Mouse (Mus musculus) kidney, adult 2 months (tissue): ENCODE measurements at regions not wholly inside any gene's neighbourhood (a gene's known extent, or its start where the extent isn't known, plus 50 kb on each side); places are given as distances from the start of the nearest gene placed in this dataset.
A peak's percentile ranks its signal among the peaks of the same experiment; 100 is the strongest.

ENCODE experiments used
- DNase-seq: peaks from one replicate; pipeline ENCODE4 v3.0.0; 2021
- H3K27ac ChIP-seq: fragments of 200-500 bp; 2 replicates; pipeline ENCODE4 v1.5.1; 2012; ENCODE audit warnings: low read depth, low read length, control low read depth, inconsistent platforms; ENCODE audit not compliant: insufficient read depth
- H3K27me3 ChIP-seq: fragments of 200-500 bp; replicated peaks from 2 replicates; pipeline ENCODE4 v1.6.1; 2012; ENCODE audit warnings: mild to moderate bottlenecking, moderate library complexity, low read length, inconsistent platforms; ENCODE audit not compliant: control insufficient read depth, insufficient read depth
- H3K36me3 ChIP-seq: fragments of 200-500 bp; 2 replicates; pipeline ENCODE4 v1.6.1; 2012; ENCODE audit warnings: mild to moderate bottlenecking, moderate library complexity, low read length, inconsistent platforms; ENCODE audit not compliant: control insufficient read depth, insufficient read depth
- H3K4me1 ChIP-seq: fragments of 200-500 bp; 2 replicates; pipeline ENCODE4 v1.6.1; 2011; ENCODE audit warnings: low read length; ENCODE audit not compliant: control insufficient read depth, insufficient read depth
- H3K4me3 ChIP-seq: fragments of 200-500 bp; 2 replicates; pipeline ENCODE4 v1.5.1; 2011; ENCODE audit warnings: mild to moderate bottlenecking, low read depth, low read length, control low read depth; ENCODE audit not compliant: insufficient read depth
- CTCF ChIP-seq: fragments of 200-500 bp; conservative IDR thresholded peaks from 2 replicates; pipeline ENCODE4 v1.5.1; 2011; ENCODE audit warnings: low read depth, mild to moderate bottlenecking, control low read depth, low read length, moderate library complexity, mixed read lengths; ENCODE audit not compliant: insufficient read depth, insufficient read length
- POLR2A ChIP-seq: fragments of 200-500 bp; IDR thresholded peaks from one replicate; pipeline ENCODE4 v1.6.1; 2011; ENCODE audit warnings: low read depth, low read length, control low read depth
- WGBS: fragments of 180-500 bp; shearing (Covaris S2); methylation state at CpG from one replicate; pipeline ENCODE4 v1.1.7; 2018; 5-methylcytosine and 5-hydroxymethylcytosine counted together

- H3K27ac ChIP-seq, result no peak overlapping the region
- WGBS, result 71% methylated on average over 5 of the region's 5 CpGs
- H3K36me3 ChIP-seq, result no peaks in the 10 kb centered on the region
- DNase-seq, result no peak
- TF ChIP-seq CTCF, result no peak
- TF ChIP-seq POLR2A, result no peak
- no peak overlapping the region for H3K4me3 ChIP-seq
- no peaks in the 10 kb centered on the region; the same call in 1 of the 2 replicates for H3K4me1 ChIP-seq
- no peaks in the 10 kb centered on the region for H3K27me3 ChIP-seq
Observed at GRCm38 (mm10) chr2:179354866-179355265, 87.4 kb upstream of the Cdh4 start.

DNA sequence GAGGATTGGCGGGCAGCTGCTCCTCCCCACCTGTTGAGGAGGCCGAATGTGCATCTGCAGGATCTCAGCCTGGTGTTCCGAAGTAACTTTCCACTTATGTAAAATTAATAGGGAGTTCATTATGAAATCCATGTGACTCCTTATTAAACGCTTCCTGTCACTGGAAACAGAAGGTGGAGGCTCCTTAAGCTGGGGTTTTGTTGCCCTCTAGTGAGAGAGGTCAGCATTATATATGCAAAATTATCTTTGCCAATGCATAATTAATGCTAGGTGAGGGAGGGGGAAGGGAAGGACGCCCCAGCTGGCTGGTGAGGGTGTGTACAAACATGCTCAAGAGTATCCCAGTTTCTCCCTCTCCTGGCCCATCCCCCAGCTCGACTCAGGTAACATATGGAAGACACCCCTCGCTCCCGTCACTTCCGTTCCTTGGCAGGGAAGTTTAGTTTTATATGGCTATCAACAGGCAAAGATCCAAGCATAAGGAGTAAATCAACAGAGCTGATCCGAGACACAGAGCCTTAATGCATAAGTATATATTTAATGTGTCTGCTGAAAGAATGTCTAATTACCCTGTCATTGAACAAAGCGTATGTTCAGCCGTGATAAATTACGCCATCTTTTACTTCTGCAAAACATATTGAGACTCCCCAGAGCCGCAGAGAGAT lies 71.2 kb upstream of the Cdh4 start:
- no peaks in the 10 kb centered on the region for H3K36me3 ChIP-seq
- WGBS, result 61% methylated on average over 14 of the region's 14 CpGs
- no peak overlapping the region for H3K4me3 ChIP-seq
- H3K27me3 ChIP-seq, result no peaks in the 10 kb centered on the region
- H3K4me1 ChIP-seq, result no peaks in the 10 kb centered on the region
- no peak for DNase-seq
- no peak overlapping the region for H3K27ac ChIP-seq
- TF ChIP-seq CTCF, result no peak
- TF ChIP-seq POLR2A, result no peak

DNA sequence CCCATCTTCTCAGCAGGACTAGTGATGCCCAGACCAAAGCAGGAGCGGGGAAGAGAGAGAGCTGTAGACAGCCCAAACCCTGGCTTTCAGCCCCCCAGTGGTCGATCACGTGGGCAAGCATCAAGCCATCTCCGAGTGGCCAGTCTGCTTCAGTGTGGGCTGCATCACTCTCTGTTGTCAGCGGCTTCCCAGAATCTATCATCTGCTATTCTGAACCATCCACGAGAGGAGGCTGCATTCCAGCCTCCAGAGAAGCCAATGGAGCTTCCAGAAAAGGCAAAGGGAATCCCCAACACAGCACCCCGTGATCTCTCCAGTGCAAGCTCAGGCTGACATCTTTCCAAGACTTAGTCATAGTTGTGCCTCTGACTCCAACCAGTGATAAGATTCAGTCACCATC lies 70.7 kb upstream of the Cdh4 start:
- no peak for TF ChIP-seq CTCF
- TF ChIP-seq POLR2A, result no peak
- 67% methylated on average over 7 of the region's 7 CpGs for WGBS
- no peaks in the 10 kb centered on the region for H3K4me1 ChIP-seq

DNA sequence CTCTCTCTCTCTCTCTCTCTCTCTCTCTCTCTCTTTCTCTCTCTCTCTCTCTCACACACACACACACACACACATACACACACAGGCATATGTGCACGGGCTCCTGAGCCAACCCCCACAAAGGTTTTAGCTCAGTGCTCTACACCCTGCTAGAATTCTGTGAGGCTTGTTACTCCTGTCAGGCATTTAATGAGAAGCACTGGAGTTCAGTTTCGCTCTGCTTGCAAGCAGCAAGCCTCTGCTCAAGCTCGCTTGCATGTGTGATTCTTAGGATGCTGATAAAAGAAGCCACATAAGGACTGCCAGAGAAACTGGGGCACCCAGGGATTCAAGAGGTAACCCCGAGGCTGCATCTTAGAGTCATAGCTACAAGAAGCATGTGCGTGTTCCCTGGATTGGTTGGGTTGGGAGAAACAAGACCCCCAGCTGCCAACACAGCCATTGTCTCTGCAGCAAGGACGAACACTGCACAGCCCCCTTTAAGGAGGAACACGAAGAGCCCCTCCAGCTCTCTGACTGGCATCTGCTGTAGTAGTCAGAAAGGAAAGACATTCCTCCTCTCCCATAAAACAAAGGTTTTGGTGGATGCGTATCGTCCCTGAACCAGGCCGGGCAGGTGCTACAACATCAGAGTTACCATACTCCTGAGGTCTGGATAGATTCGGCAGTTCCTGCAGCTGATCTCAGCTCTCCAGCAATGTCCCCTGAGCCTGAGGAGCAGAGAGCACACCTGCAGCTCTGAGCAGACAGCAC lies 62.4 kb upstream of the Cdh4 start:
- WGBS, result 62% methylated on average over 11 of the region's 11 CpGs
- no peaks in the 10 kb centered on the region for H3K36me3 ChIP-seq
- TF ChIP-seq POLR2A (no peak), CTCF (no peak)
- no peak overlapping the region for H3K27ac ChIP-seq
- H3K4me1 ChIP-seq, result no peaks in the 10 kb centered on the region
- no peaks in the 10 kb centered on the region for H3K27me3 ChIP-seq
- H3K4me3 ChIP-seq, result no peak overlapping the region
- no peak for DNase-seq

More for the DNA sequence above, 70.7 kb upstream of the Cdh4 start:
- no peak for DNase-seq
- Histone ChIP-seq H3K36me3 (no peaks in the 10 kb centered on the region), H3K27me3 (no peaks in the 10 kb centered on the region), H3K4me3 (no peak overlapping the region), H3K27ac (no peak overlapping the region)

DNA sequence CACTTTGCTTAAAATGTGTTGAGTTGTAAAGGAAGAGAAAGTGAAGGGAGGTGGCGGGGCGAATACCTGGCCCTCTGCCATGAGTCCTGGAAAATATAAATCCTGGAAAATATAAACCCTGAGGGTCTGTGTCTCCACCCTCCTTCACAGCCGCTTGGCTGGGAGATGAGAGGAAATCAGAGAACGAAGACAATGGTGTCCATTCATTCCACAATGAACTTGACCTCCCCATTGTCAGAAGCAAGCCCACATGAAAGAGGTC lies 61.9 kb upstream of the Cdh4 start:
- Histone ChIP-seq H3K36me3 (no peaks in the 10 kb centered on the region), H3K27me3 (no peaks in the 10 kb centered on the region), H3K27ac (no peak overlapping the region), H3K4me1 (no peaks in the 10 kb centered on the region), H3K4me3 (no peak overlapping the region)
- no peak for DNase-seq
- TF ChIP-seq CTCF, result no peak
- no peak for TF ChIP-seq POLR2A
- 50% methylated on average over 4 of the region's 4 CpGs for WGBS

DNA sequence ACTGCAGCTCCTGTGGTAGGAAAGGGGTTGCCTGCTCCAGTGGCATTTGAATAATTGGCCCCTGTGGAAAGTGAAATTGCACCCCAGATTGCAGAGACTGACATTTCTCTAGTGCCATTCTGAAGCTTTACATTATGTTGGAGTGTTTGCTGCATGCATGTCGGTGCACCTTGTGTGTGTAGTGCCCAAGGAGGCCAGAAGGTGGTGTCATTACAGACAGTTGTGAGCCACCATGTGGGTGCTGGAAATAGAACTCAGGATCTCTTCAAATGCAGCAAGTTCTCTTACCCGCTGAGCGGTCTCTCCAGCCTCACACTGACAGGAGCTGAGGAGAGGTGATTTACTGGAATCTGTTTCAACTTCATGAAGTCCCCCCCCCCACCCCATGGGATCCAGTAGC lies 60.3 kb upstream of the Cdh4 start:
- Histone ChIP-seq H3K27ac (no peak overlapping the region), H3K4me1 (no peaks in the 10 kb centered on the region)
- 91% methylated on average over 3 of the region's 3 CpGs for WGBS

DNA sequence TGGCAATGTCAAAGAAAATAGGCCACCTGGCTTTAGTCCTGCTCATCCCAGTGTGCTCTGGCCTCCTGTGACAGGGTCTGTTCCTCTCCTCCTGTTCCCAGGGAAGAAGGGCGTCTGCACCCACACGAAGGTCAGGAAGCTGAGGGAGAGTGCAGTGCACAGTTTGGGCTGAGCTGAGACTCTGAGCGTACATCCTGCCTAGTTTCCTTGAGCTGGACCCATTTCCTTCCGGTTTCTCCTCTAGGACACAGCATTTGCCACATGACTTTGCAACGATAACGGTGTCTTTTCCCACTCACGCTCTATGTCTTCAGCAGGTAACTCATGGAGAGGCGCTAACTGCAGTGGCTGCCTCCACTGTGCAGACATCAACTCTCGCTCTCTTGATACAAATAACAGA lies 59.6 kb upstream of the Cdh4 start:
- H3K27ac ChIP-seq, result no peak overlapping the region
- H3K4me1 ChIP-seq, result no peaks in the 10 kb centered on the region
- no peak overlapping the region for H3K4me3 ChIP-seq
- no peaks in the 10 kb centered on the region for H3K27me3 ChIP-seq
- 77% methylated on average over 9 of the region's 9 CpGs for WGBS
- TF ChIP-seq POLR2A (no peak), CTCF (no peak)
- DNase-seq, result peak; percentile 18
- H3K36me3 ChIP-seq, result no peaks in the 10 kb centered on the region

More for the DNA sequence above, 60.3 kb upstream of the Cdh4 start:
- DNase-seq, result no peak
- TF ChIP-seq CTCF (no peak), POLR2A (no peak)
- H3K36me3 ChIP-seq, result no peaks in the 10 kb centered on the region
- H3K4me3 ChIP-seq, result no peak overlapping the region
- no peaks in the 10 kb centered on the region for H3K27me3 ChIP-seq

GRCm38 (mm10) chr2:179386871-179387270 lies 55.4 kb upstream of the Cdh4 start:
- DNase-seq, result no peak
- Histone ChIP-seq H3K4me3 (no peak overlapping the region), H3K27me3 (no peaks in the 10 kb centered on the region), H3K27ac (no peak overlapping the region), H3K4me1 (no peaks in the 10 kb centered on the region), H3K36me3 (no peaks in the 10 kb centered on the region)
- TF ChIP-seq POLR2A, result no peak
- no peak for TF ChIP-seq CTCF
- 64% methylated on average over 6 of the region's 6 CpGs for WGBS
